Mouse (Mus musculus) kidney, embryonic 16.5 days (tissue): ENCODE results near the gene Rspo4. TPM values are rescaled to one million over a fixed set of nuclear protein-coding genes. Genes with fewer than 3 reads are reported as not detected.
A peak's percentile ranks its signal among the peaks of the same experiment; 100 is the strongest.

Experiments
- ATAC-seq: fragments of 200-750 bp; cut with Nextera tagmentation; 2 replicates; pipeline ENCODE4 v1.8.0; 2017; ENCODE audit warnings: moderate TSS enrichment; ENCODE audit not compliant: low FRiP score, low TSS enrichment
- H3K27ac ChIP-seq: fragments of 300-500 bp; sonication (generic); 2 replicates; pipeline ENCODE4 v1.5.1; 2014; ENCODE audit warnings: low read length
- H3K27me3 ChIP-seq: fragments of 300-500 bp; sonication (generic); 2 replicates; pipeline ENCODE4 v1.6.1; 2014; ENCODE audit warnings: low read length, control low read depth, mixed read lengths; ENCODE audit not compliant: insufficient read depth
- H3K36me3 ChIP-seq: fragments of 300-500 bp; sonication (generic); 2 replicates; pipeline ENCODE4 v1.6.1; 2014; ENCODE audit warnings: low read length, control low read depth, mixed read lengths; ENCODE audit not compliant: insufficient read depth
- H3K4me1 ChIP-seq: fragments of 300-500 bp; sonication (generic); 2 replicates; pipeline ENCODE4 v1.6.1; 2014; ENCODE audit warnings: low read length, control low read depth, mixed read lengths; ENCODE audit not compliant: insufficient read depth
- H3K4me2 ChIP-seq: fragments of 300-500 bp; sonication (generic); replicated peaks from 2 replicates; pipeline ENCODE4 v1.6.1; 2014; ENCODE audit warnings: low read depth, low read length
- H3K4me3 ChIP-seq: fragments of 300-500 bp; sonication (generic); 2 replicates; pipeline ENCODE4 v1.5.1; 2014; ENCODE audit warnings: mild to moderate bottlenecking, low read length
- H3K9ac ChIP-seq: fragments of 300-500 bp; sonication (generic); replicated peaks from 2 replicates; pipeline ENCODE4 v1.6.1; 2014; ENCODE audit warnings: low read length
- H3K9me3 ChIP-seq: fragments of 300-500 bp; sonication (generic); 2 replicates; pipeline ENCODE4 v1.6.1; 2016; ENCODE audit warnings: low read length, control low read depth
- WGBS: fragments of 180-500 bp; shearing (Covaris S2); extraction: QIAGEN DNeasy Blood & Tissue Kit; methylation state at CpG from one replicate; pipeline ENCODE4 v1.1.7; 2014; 5-methylcytosine and 5-hydroxymethylcytosine counted together
- polyA plus RNA-seq: library from polyadenylated mRNA; unstranded; fragments of >200 nt; fragmentation: Nextera tagmentation; extraction: Ambion mirVana; gene quantifications from 2 replicates; pipeline ENCODE4 v1.2.1, GENCODE M21; 2015

Rspo4 gene
- polyA plus RNA-seq, 1 experiment from 2014 or later = 0.09 TPM

DNA sequence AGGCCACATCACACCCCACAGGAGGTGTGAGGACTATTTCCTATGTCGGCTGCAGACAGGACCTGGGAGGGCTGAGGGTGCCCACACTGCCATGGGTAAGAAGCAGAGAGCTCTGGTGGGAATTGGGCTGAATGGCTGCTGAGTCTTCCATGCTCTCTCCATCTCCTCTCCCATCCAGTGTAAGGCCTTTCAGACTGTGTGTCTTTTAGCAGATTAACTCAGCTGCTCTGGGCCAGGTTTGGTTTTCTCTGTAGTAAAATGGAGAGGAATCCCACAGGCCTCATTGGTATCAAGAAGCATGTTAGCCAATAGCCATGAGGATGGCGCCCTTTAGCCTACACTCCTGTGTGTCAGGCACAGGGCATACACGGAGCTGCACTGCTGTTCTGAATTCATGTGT is 66.7 kb downstream of the Rspo4 start:
- Histone ChIP-seq H3K4me2 (no peak overlapping the region), H3K9ac (no peak overlapping the region), H3K27ac (no peak overlapping the region), H3K4me3 (no peak overlapping the region), H3K4me1 (peaks cover 21% of the 10 kb centered on the region), H3K9me3 (no peaks in the 10 kb centered on the region), H3K36me3 (no peaks in the 10 kb centered on the region), H3K27me3 (peaks cover 12% of the 10 kb centered on the region)
- ATAC-seq = no peak
- 66% methylated on average over 3 of the region's 3 CpGs for WGBS

DNA sequence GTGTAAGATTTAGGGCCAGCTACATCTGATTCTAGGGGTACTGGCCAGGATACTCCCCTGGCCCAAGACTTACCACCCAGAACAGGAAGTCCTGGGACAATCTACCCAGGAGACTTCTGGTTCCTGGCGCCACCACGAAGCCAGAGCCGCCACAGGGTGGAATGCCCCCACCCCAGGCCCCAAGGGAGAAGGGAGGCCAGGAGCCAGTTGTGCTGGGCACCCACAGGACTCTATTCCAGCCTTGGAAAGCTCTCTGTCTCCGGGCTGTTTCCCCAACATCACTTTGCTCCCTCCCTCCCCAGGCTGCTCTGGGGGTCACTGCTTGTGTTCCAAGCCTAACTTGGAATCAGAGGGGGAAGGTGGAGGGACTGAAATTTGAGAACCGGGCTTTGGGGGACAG is 67.8 kb downstream of the Rspo4 start:
- Histone ChIP-seq H3K27me3 (peaks cover 12% of the 10 kb centered on the region), H3K36me3 (no peaks in the 10 kb centered on the region), H3K4me2 (no peak overlapping the region), H3K4me3 (no peak overlapping the region), H3K4me1 (peaks cover 27% of the 10 kb centered on the region), H3K9ac (no peak overlapping the region), H3K9me3 (no peaks in the 10 kb centered on the region), H3K27ac (peak overlapping the region; percentile 57)
- peak; percentile 16; the same call in 1 of the 2 replicates for ATAC-seq
- WGBS = 42% methylated on average over 5 of the region's 5 CpGs

- Histone ChIP-seq H3K9ac (no peak within 1 kb of the TSS), H3K9me3 (no peaks in the 10 kb centered on the region), H3K27ac (peak within 1 kb of the TSS; percentile 57), H3K36me3 (no peaks in the 10 kb centered on the region), H3K27me3 (peaks cover 12% of the 10 kb centered on the region), H3K4me1 (peaks cover 33% of the 10 kb centered on the region), H3K4me3 (no peak within 1 kb of the TSS), H3K4me2 (no peak within 1 kb of the TSS)
- 46% methylated on average over 12 of the region's 13 CpGs for WGBS
- ATAC-seq = peak; percentile 69
Measured at GRCm38 (mm10) chr2:151910919-151911500, 68.3 kb downstream of the Rspo4 start, which contains the start of gene Angpt4. Gene Angpt4 (plus strand): TSS chr2:151911210.

GRCm38 (mm10) chr2:151911751-151912150 is 69.0 kb downstream of the Rspo4 start:
- WGBS = 77% methylated on average over 3 of the region's 3 CpGs
- no peak overlapping the region for H3K27ac ChIP-seq
- H3K4me2 ChIP-seq = no peak overlapping the region
- H3K36me3 ChIP-seq = no peaks in the 10 kb centered on the region
- H3K4me3 ChIP-seq = no peak overlapping the region
- peaks cover 12% of the 10 kb centered on the region for H3K27me3 ChIP-seq
- no peak for ATAC-seq
- H3K9ac ChIP-seq = no peak overlapping the region
- H3K4me1 ChIP-seq = peaks cover 40% of the 10 kb centered on the region
- no peaks in the 10 kb centered on the region for H3K9me3 ChIP-seq

DNA sequence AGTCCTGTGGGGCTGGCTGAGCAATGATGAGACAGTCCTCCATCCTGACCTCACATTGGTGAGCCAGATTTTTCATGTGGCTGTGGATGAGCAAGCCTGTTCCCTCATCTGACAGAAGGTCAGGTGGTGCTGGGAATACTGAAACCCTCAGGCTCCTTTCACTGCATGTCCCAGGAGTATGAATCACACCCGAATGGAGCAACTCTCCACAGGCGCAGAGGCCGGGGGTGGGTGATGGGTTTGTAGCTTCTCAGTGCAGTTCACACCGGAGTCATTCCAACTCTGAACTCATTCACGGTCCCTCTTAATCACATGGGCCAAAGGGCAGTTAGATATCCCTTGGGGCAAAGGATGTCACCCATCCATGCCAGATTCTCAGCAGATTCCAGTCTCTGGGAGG is 71.4 kb downstream of the Rspo4 start:
- H3K4me1 ChIP-seq = peaks cover 53% of the 10 kb centered on the region
- ATAC-seq = no peak
- H3K4me3 ChIP-seq = no peak overlapping the region
- no peak overlapping the region for H3K9ac ChIP-seq
- peaks cover 16% of the 10 kb centered on the region for H3K27me3 ChIP-seq
- no peak overlapping the region for H3K27ac ChIP-seq
- 58% methylated on average over 5 of the region's 5 CpGs for WGBS
- no peak overlapping the region for H3K4me2 ChIP-seq
- H3K9me3 ChIP-seq = no peaks in the 10 kb centered on the region
- no peaks in the 10 kb centered on the region for H3K36me3 ChIP-seq

DNA sequence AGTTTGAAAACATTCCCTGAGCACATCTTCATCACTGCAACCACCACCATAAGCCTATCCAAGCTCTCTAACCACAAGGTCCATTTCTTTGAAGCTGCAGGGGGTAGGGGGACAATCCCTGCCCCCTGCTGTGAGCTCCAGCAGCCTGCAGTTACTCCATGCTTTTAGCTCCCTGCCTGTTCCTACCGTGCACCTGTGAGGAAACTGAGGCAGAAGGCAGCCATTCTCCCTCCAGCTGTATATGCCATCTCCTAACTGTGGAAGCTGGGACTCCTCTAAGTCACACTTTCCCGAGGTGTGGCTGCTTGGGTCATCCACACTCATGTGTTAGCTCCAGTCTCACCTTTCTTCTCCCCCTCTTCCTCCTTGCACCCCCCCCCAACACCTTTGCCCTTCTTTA is 72.4 kb downstream of the Rspo4 start:
- Histone ChIP-seq H3K27ac (no peak overlapping the region), H3K27me3 (peaks cover 16% of the 10 kb centered on the region), H3K4me1 (peaks cover 52% of the 10 kb centered on the region), H3K36me3 (no peaks in the 10 kb centered on the region), H3K4me2 (no peak overlapping the region), H3K9ac (no peak overlapping the region), H3K4me3 (no peak overlapping the region), H3K9me3 (no peaks in the 10 kb centered on the region)
- no peak for ATAC-seq
- WGBS = 13% methylated on average over 2 of the region's 2 CpGs

DNA sequence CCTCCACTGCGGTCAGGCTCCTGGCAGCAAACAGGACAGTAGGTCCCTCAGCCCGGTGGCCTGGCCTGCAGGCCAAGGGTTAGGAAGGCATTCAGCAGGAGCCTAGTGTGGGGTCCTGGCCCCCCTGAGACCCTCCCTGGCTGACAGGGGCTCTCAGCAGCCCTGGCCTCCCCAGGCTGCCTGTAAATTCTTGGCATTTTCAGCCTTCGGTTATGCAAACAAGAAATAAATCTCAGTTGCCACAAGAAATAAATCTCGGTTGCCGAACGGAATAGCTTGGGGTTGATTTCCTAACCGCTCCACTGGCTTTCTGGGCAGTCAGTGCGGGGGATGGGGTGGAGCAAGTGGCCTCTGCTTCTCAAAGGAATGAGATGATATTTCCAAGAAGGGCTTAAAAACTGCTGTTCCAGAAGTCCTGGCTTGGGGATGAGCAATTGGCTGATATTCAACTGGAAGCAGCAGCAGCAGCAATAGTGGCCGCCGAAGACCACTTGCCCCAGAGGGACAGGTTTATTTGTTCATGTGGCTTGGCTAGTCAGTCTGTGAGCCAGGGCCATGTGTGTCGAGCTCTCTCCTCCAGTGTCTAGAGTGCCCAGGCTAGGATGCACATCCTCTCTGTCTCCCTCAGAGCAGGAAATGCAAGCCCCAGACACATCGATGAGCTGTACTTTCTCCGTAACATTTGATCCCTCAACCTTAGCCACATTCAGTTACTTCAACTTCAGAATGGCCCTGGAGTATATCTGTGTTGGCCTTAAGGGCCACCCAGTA is 73.5 kb downstream of the Rspo4 start:
- no peak overlapping the region for H3K9ac ChIP-seq
- no peaks in the 10 kb centered on the region for H3K9me3 ChIP-seq
- peak overlapping the region; percentile 76 for H3K27ac ChIP-seq
- no peaks in the 10 kb centered on the region for H3K36me3 ChIP-seq
- ATAC-seq = peak; percentile 67
- H3K4me2 ChIP-seq = peak overlapping the region; percentile 17; the same call in 1 of the 2 replicates
- peaks cover 13% of the 10 kb centered on the region for H3K27me3 ChIP-seq
- no peak overlapping the region for H3K4me3 ChIP-seq
- peaks cover 42% of the 10 kb centered on the region for H3K4me1 ChIP-seq
- WGBS = 13% methylated on average over 13 of the region's 13 CpGs

- no peak overlapping the region for H3K27ac ChIP-seq
- no peak overlapping the region for H3K4me3 ChIP-seq
- no peaks in the 10 kb centered on the region for H3K36me3 ChIP-seq
- H3K4me2 ChIP-seq = no peak overlapping the region
- no peak for ATAC-seq
- 44% methylated on average over 9 of the region's 9 CpGs for WGBS
- no peak overlapping the region for H3K9ac ChIP-seq
- H3K4me1 ChIP-seq = peaks cover 40% of the 10 kb centered on the region
- H3K27me3 ChIP-seq = peaks cover 6% of the 10 kb centered on the region
- H3K9me3 ChIP-seq = no peaks in the 10 kb centered on the region
Measured at GRCm38 (mm10) chr2:151919140-151919539, 76.4 kb downstream of the Rspo4 start.

- H3K36me3 ChIP-seq = no peaks in the 10 kb centered on the region
- H3K9me3 ChIP-seq = no peaks in the 10 kb centered on the region
- peaks cover 26% of the 10 kb centered on the region for H3K4me1 ChIP-seq
- 63% methylated on average over 8 of the region's 8 CpGs for WGBS
- H3K4me2 ChIP-seq = no peak overlapping the region
- no peak overlapping the region for H3K9ac ChIP-seq
- H3K4me3 ChIP-seq = no peak overlapping the region
- H3K27ac ChIP-seq = peak overlapping the region; percentile 45; the same call in 1 of the 2 replicates
- peaks cover 4% of the 10 kb centered on the region; the same call in 1 of the 2 replicates for H3K27me3 ChIP-seq
- no peak for ATAC-seq
Measured at GRCm38 (mm10) chr2:151921068-151921467, 78.3 kb downstream of the Rspo4 start.

DNA sequence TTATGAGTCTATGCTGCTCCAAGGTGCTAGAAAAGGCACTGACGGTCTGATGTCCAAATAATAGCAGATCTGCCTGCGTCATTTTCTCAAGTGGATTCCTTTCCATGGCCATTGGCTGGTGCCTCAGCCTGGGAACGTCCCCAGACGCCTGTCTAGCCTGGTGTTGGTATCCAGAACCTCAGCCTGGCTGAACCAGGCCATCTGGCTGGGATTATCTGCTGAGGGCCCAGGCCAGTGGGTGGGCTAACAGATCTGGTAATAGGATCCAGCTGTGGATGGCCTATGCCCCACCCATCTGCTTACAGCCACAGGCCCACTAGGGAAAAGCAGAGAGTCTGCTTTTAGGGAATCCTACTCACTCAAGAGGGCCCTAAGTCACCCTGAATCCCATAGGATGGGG is 78.9 kb downstream of the Rspo4 start:
- Histone ChIP-seq H3K36me3 (no peaks in the 10 kb centered on the region), H3K4me2 (no peak overlapping the region), H3K27me3 (peaks cover 4% of the 10 kb centered on the region; the same call in 1 of the 2 replicates), H3K9me3 (no peaks in the 10 kb centered on the region), H3K27ac (peak overlapping the region; percentile 10; the same call in 1 of the 2 replicates), H3K4me3 (no peak overlapping the region), H3K4me1 (peaks cover 21% of the 10 kb centered on the region), H3K9ac (no peak overlapping the region)
- WGBS = 53% methylated on average over 4 of the region's 4 CpGs
- ATAC-seq = no peak
